Mouse (Mus musculus) brain, embryonic 14.5 days (tissue): ENCODE data around the gene Pam.

Source experiments
- CTCF ChIP-seq: fragments of 200-500 bp; IDR thresholded peaks from 2 replicates; pipeline ENCODE4 v1.5.1; 2012; ENCODE audit warnings: inconsistent platforms, mild to moderate bottlenecking, moderate library complexity, borderline replicate concordance; ENCODE audit not compliant: insufficient read depth, insufficient read length; ENCODE audit errors: extremely low read depth
- POLR2A ChIP-seq: fragments of 200-500 bp; IDR thresholded peaks from 2 replicates; pipeline ENCODE4 v1.6.1; 2012; ENCODE audit warnings: mild to moderate bottlenecking, inconsistent platforms, borderline replicate concordance; ENCODE audit not compliant: poor library complexity, insufficient read depth, insufficient read length, severe bottlenecking; ENCODE audit errors: extremely low read depth

DNA sequence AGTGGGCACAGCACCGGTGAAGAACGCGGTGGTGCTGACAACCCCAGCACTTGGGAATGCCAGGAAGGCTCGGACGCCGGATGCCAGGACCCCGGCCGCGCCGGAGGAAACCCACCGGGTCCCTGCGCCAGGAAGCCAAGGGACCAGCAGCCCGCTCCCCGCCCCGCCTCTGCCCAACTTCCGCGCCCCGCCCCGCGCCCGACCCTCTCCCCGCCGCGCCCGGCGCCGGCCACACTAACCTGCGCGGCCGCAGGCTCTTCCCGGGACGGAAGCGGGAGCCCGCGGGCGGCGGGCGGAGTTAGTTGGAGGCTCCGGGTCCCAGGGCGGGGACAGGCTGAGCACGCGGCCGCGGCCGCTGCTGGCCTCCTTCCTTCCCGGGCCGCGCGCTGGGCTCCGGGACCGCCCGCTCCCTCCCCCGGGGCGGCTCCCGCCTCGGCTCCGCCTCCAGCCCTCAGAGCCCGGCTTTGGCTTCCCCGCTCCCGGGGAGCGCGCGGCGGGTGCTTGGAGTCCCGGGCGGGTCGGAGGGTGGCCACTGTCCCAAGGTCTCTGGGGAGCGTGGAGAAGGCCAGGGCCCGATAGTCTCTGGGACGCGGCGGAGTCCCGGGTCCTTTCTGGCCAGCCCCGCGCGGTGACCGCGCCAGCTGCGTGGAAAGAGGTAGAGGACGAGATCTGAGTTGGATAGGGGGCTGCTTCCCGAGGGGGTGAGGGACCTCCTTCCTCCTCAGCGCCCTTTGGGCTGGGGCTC is at the start of gene Pam:
- TF ChIP-seq POLR2A (peak; percentile 59), CTCF (no peak)
